Mouse (Mus musculus): ENCODE results near the gene Cul5. TPM values are rescaled to one million over a fixed set of nuclear protein-coding genes. Genes with fewer than 3 reads are reported as not detected.
A peak's percentile ranks its signal among the peaks of the same experiment; 100 is the strongest.

The Cul5 gene
- polyA plus RNA-seq, 2 experiments = 3.8 to 12.8 TPM

GRCm38 (mm10) chr9:53634796-53635195 lies 35.0 kb downstream of the Cul5 start:
- Histone ChIP-seq H3K9me3 (ENCODE audit: control insufficient read depth, low read length) (no peaks in the 10 kb centered on the region), H3K4me3 (ENCODE audit: insufficient read depth in 1 of 2, low read depth in 2 of 2, low read length in 2 of 2) (no peak overlapping the region), H3K4me2 (ENCODE audit: low read depth) (no peak overlapping the region), H3K27ac (no peak overlapping the region), H3K4me1 (replicated peaks; ENCODE audit: control insufficient read depth in 2 of 2, insufficient read depth in 2 of 2, low read length in 1 of 2) (no peaks in the 10 kb centered on the region), H3K27me3 (ENCODE audit: control insufficient read depth, insufficient read depth, low read length) (no peaks in the 10 kb centered on the region), H3K9ac (replicated peaks) (no peak overlapping the region), H3K36me3 (replicated peaks; ENCODE audit: control insufficient read depth, insufficient read depth, low read depth) (peaks cover 23% of the 10 kb centered on the region)
- no peak for DNase-seq (ENCODE audit: low read depth in 3 of 3, low spot score in 3 of 3)
- no peak for ATAC-seq (ENCODE audit: insufficient read depth)
- WGBS (ENCODE audit: insufficient replicate concordance) = 81% methylated on average over 6 of the region's 6 CpGs
- no peak for TF ChIP-seq CTCF (IDR thresholded peaks at IDR 0.05; ENCODE audit: low read depth)
- no peak for TF ChIP-seq EP300 (IDR thresholded peaks at IDR 0.05; ENCODE audit: low read depth)

- H3K4me1 ChIP-seq (replicated peaks; ENCODE audit: control insufficient read depth in 2 of 2, insufficient read depth in 2 of 2, low read length in 1 of 2) = peaks cover 0 to 2% of the 10 kb centered on the region in 2 experiments; a peak in 1 of 4 replicates
- ATAC-seq (ENCODE audit: insufficient read depth) (no peak), DNase-seq (ENCODE audit: low read depth in 3 of 3, low spot score in 3 of 3) (no peak)
- no peaks in the 10 kb centered on the region for H3K27me3 ChIP-seq (ENCODE audit: control insufficient read depth, insufficient read depth, low read length)
- no peaks in the 10 kb centered on the region for H3K9me3 ChIP-seq (ENCODE audit: control insufficient read depth, low read length)
- peaks cover 10% of the 10 kb centered on the region for H3K36me3 ChIP-seq (replicated peaks; ENCODE audit: control insufficient read depth, insufficient read depth, low read depth)
- 68% methylated on average over 8 of the region's 8 CpGs for WGBS (ENCODE audit: insufficient replicate concordance)
- no peak overlapping the region for H3K4me3 ChIP-seq (ENCODE audit: insufficient read depth in 1 of 2, low read depth in 2 of 2, low read length in 2 of 2)
- H3K9ac ChIP-seq (replicated peaks) = no peak overlapping the region
- H3K4me2 ChIP-seq (ENCODE audit: low read depth) = no peak overlapping the region
- TF ChIP-seq CTCF (IDR thresholded peaks at IDR 0.05; ENCODE audit: low read depth) (no peak), EP300 (IDR thresholded peaks at IDR 0.05; ENCODE audit: low read depth) (no peak)
- H3K27ac ChIP-seq = no peak overlapping the region
Measured at GRCm38 (mm10) chr9:53615246-53615645, 54.6 kb downstream of the Cul5 start.

GRCm38 (mm10) chr9:53614286-53614685 lies 55.5 kb downstream of the Cul5 start:
- H3K27me3 ChIP-seq (ENCODE audit: control insufficient read depth, insufficient read depth, low read length) = no peaks in the 10 kb centered on the region
- 67% methylated on average over 4 of the region's 4 CpGs for WGBS (ENCODE audit: insufficient replicate concordance)
- no peak for TF ChIP-seq CTCF (IDR thresholded peaks at IDR 0.05; ENCODE audit: low read depth)
- no peak for TF ChIP-seq EP300 (IDR thresholded peaks at IDR 0.05; ENCODE audit: low read depth)
- H3K27ac ChIP-seq = no peak overlapping the region
- H3K4me1 ChIP-seq (replicated peaks; ENCODE audit: control insufficient read depth in 2 of 2, insufficient read depth in 2 of 2, low read length in 1 of 2) = peaks cover 2 to 5% of the 10 kb centered on the region in 2 experiments; a peak in 3 of 4 replicates
- H3K4me3 ChIP-seq (ENCODE audit: insufficient read depth in 1 of 2, low read depth in 2 of 2, low read length in 2 of 2) = no peak overlapping the region
- H3K9ac ChIP-seq (replicated peaks) = no peak overlapping the region
- H3K36me3 ChIP-seq (replicated peaks; ENCODE audit: control insufficient read depth, insufficient read depth, low read depth) = peaks cover 8% of the 10 kb centered on the region
- DNase-seq (ENCODE audit: low read depth in 3 of 3, low spot score in 3 of 3) (no peak), ATAC-seq (ENCODE audit: insufficient read depth) (no peak)
- H3K4me2 ChIP-seq (ENCODE audit: low read depth) = no peak overlapping the region
- no peaks in the 10 kb centered on the region for H3K9me3 ChIP-seq (ENCODE audit: control insufficient read depth, low read length)

- TF ChIP-seq EP300 (IDR thresholded peaks at IDR 0.05; ENCODE audit: low read depth) (no peak), CTCF (IDR thresholded peaks at IDR 0.05; ENCODE audit: low read depth) (no peak)
- peak within 1 kb of the TSS; percentile 73 for H3K4me2 ChIP-seq (ENCODE audit: low read depth)
- peaks cover 2% of the 10 kb centered on the region for H3K36me3 ChIP-seq (replicated peaks; ENCODE audit: control insufficient read depth, insufficient read depth, low read depth)
- H3K27me3 ChIP-seq (ENCODE audit: control insufficient read depth, insufficient read depth, low read length) = no peaks in the 10 kb centered on the region
- peak; percentile 72 to 77 (median 75) for DNase-seq (ENCODE audit: low read depth in 3 of 3, low spot score in 3 of 3)
- H3K27ac ChIP-seq = peak within 1 kb of the TSS; percentile 3; the same call in 1 of the 2 replicates
- peak within 1 kb of the TSS; percentile 41 to 64 for H3K4me3 ChIP-seq (ENCODE audit: insufficient read depth in 1 of 2, low read depth in 2 of 2, low read length in 2 of 2)
- WGBS (ENCODE audit: insufficient replicate concordance) = 4% methylated on average over 52 of the region's 52 CpGs
- peak; percentile 98 for ATAC-seq (ENCODE audit: insufficient read depth)
- no peaks in the 10 kb centered on the region for H3K9me3 ChIP-seq (ENCODE audit: control insufficient read depth, low read length)
- peaks cover 2 to 5% of the 10 kb centered on the region in 2 experiments; a peak in 3 of 4 replicates for H3K4me1 ChIP-seq (replicated peaks; ENCODE audit: control insufficient read depth in 2 of 2, insufficient read depth in 2 of 2, low read length in 1 of 2)
- peak within 1 kb of the TSS; percentile 58 for H3K9ac ChIP-seq (replicated peaks)
Measured at GRCm38 (mm10) chr9:53609968-53610781, 59.6 kb downstream of the Cul5 start, which contains the start of gene Acat1. Gene Acat1 (minus strand): TSS chr9:53610382.

GRCm38 (mm10) chr9:53609306-53609967 lies 60.4 kb downstream of the Cul5 start:
- 63% methylated on average over 12 of the region's 12 CpGs for WGBS (ENCODE audit: insufficient replicate concordance)
- DNase-seq (ENCODE audit: low read depth in 3 of 3, low spot score in 3 of 3) = no peak
- H3K9ac ChIP-seq (replicated peaks) = peak overlapping the region; percentile 58
- H3K4me2 ChIP-seq (ENCODE audit: low read depth) = peak overlapping the region; percentile 73
- TF ChIP-seq CTCF (IDR thresholded peaks at IDR 0.05; ENCODE audit: low read depth) (no peak), EP300 (IDR thresholded peaks at IDR 0.05; ENCODE audit: low read depth) (no peak)
- H3K9me3 ChIP-seq (ENCODE audit: control insufficient read depth, low read length) = no peaks in the 10 kb centered on the region
- no peaks in the 10 kb centered on the region for H3K27me3 ChIP-seq (ENCODE audit: control insufficient read depth, insufficient read depth, low read length)
- H3K27ac ChIP-seq = peak overlapping the region; percentile 3; the same call in 1 of the 2 replicates
- no peaks in the 10 kb centered on the region for H3K36me3 ChIP-seq (replicated peaks; ENCODE audit: control insufficient read depth, insufficient read depth, low read depth)
- H3K4me3 ChIP-seq (ENCODE audit: insufficient read depth in 1 of 2, low read depth in 2 of 2, low read length in 2 of 2) = peak overlapping the region; percentile 41 to 64
- peaks cover 2 to 5% of the 10 kb centered on the region in 2 experiments; a peak in 3 of 4 replicates for H3K4me1 ChIP-seq (replicated peaks; ENCODE audit: control insufficient read depth in 2 of 2, insufficient read depth in 2 of 2, low read length in 1 of 2)
- ATAC-seq (ENCODE audit: insufficient read depth) = no peak

All from liver, embryonic 14.5 days (tissue).